Mouse (Mus musculus) CH12.LX (cell line): ENCODE measurements around the gene Atp2a3.
A peak's percentile ranks its signal among the peaks of the same experiment; 100 is the strongest.

Experiments
- CTCF ChIP-seq, 2 experiments: IDR thresholded peaks in 1 of 2; conservative IDR thresholded peaks in 1 of 2; 2 replicates each; pipeline ENCODE4 v1.5.1; 2011 to 2012; ENCODE audit warnings: low read depth in 2 of 2, low read length in 2 of 2, improper control_type of control experiment in 1 of 2, inconsistent platforms in 1 of 2, mild to moderate bottlenecking in 1 of 2, moderate library complexity in 1 of 2
- E2F4 ChIP-seq: IDR thresholded peaks from 2 replicates; pipeline ENCODE4 v1.6.1; 2011; ENCODE audit warnings: low read depth, low read length, improper control_type of control experiment; ENCODE audit not compliant: insufficient replicate concordance
- JUN ChIP-seq: IDR thresholded peaks from 2 replicates; pipeline ENCODE4 v1.6.1; 2011; ENCODE audit warnings: low read depth, mild to moderate bottlenecking, low read length, improper control_type of control experiment, moderate library complexity; ENCODE audit not compliant: insufficient read depth
- MAFK ChIP-seq: IDR thresholded peaks from 2 replicates; pipeline ENCODE4 v1.6.1; 2011; ENCODE audit warnings: low read length, improper control_type of control experiment; ENCODE audit not compliant: insufficient replicate concordance
- POLR2A ChIP-seq: IDR thresholded peaks from 2 replicates; pipeline ENCODE4 v1.6.1; 2011; ENCODE audit warnings: low read depth, mild to moderate bottlenecking, improper control_type of control experiment, low read length
- RAD21 ChIP-seq: IDR thresholded peaks from 2 replicates; pipeline ENCODE4 v1.6.1; 2011; ENCODE audit warnings: low read depth, mild to moderate bottlenecking, low read length, improper control_type of control experiment, moderate library complexity
- ZNF384 ChIP-seq: IDR thresholded peaks from 2 replicates; pipeline ENCODE4 v1.6.1; 2012; ENCODE audit warnings: low read depth, low read length, improper control_type of control experiment, inconsistent platforms

DNA sequence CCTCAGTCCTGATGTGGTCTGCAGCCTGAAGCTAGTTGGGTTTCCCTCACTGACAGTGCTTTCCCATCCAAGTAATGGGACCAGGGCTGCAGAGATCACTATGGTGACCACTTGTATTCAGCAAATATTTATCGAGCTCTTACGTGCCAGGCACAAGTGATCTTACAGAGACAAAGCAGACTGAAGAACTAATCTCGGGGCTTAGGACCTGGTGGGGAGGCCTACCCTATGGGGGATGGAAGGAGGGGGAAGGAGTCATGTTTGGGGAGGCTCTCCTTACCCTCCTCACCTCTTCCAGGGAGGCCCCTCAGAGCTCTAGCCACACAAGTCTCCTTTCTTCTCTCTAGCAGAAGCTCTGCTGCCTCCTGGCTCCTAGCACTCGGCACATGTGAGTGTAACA, 62.9 kb downstream of the Atp2a3 start:
- no peak for TF ChIP-seq CTCF (conservative IDR thresholded peaks at IDR 0.05 in 1 of 2, IDR thresholded peaks at IDR 0.05 in 1 of 2; ENCODE audit: low read depth in 2 of 2, low read length in 2 of 2)
- TF ChIP-seq JUN, result no peak
- TF ChIP-seq E2F4, result no peak
- TF ChIP-seq POLR2A, result 0 out of 2 replicates have a peak, but pooled peaks have one; percentile 38
- no peak for TF ChIP-seq ZNF384
- TF ChIP-seq RAD21, result no peak
- no peak for TF ChIP-seq MAFK
